Mouse (Mus musculus): ENCODE measurements around the gene Med12l.

Gene Med12l

GRCm38 (mm10) chr3:59312610-59313009, 307.0 kb downstream of the Med12l start:
- DNase-seq (ENCODE audit: low read depth, low spot score) = no peak

GRCm38 (mm10) chr3:59316077-59316476, 310.5 kb downstream of the Med12l start:
- no peak for DNase-seq (ENCODE audit: low read depth, low spot score)

- peak; percentile 63 for DNase-seq (ENCODE audit: low read depth, low spot score)
Observed at GRCm38 (mm10) chr3:59321278-59321876, 315.8 kb downstream of the Med12l start.

GRCm38 (mm10) chr3:59328526-59328925, 322.9 kb downstream of the Med12l start:
- no peak for DNase-seq (ENCODE audit: low read depth, low spot score)

- DNase-seq (ENCODE audit: low read depth, low spot score) = peak; percentile 83
Observed at GRCm38 (mm10) chr3:59341647-59342427, 336.2 kb downstream of the Med12l start.

GRCm38 (mm10) chr3:59343026-59343425, 337.4 kb downstream of the Med12l start:
- no peak for DNase-seq (ENCODE audit: low read depth, low spot score)

- no peak for DNase-seq (ENCODE audit: low read depth, low spot score)
Observed at GRCm38 (mm10) chr3:59344065-59344905, 338.7 kb downstream of the Med12l start, which contains the start of gene Igsf10. TSS of gene Igsf10 (minus strand) at chr3:59344394.

GRCm38 (mm10) chr3:59351768-59352167, 346.1 kb downstream of the Med12l start:
- DNase-seq (ENCODE audit: low read depth, low spot score) = no peak

GRCm38 (mm10) chr3:59354156-59354555, 348.5 kb downstream of the Med12l start:
- no peak for DNase-seq (ENCODE audit: low read depth, low spot score)

GRCm38 (mm10) chr3:59360102-59360501, 354.5 kb downstream of the Med12l start:
- DNase-seq (ENCODE audit: low read depth, low spot score) = no peak

GRCm38 (mm10) chr3:59361895-59362294, 356.3 kb downstream of the Med12l start:
- DNase-seq (ENCODE audit: low read depth, low spot score) = no peak
